Mouse (Mus musculus) sigmoid colon, adult 10 weeks (tissue): Measurements from ENCODE around the gene Gm15155. TPM values are rescaled to one million over a fixed set of nuclear protein-coding genes. Genes with fewer than 3 reads are reported as not detected.

Experiments used
- polyA plus RNA-seq: library from polyadenylated mRNA; stranded (reverse); fragments of 350-450 nt; fragmentation: Illumina TruSeq; extraction: RNeasy Lipid Tissue Mini Kit (QIAGEN cat#74804); gene quantifications from one replicate; pipeline ENCODE4 v1.2.3, GENCODE M21; 2014; ENCODE audit warnings: low read depth, low replicate concordance

The Gm15155 gene
- not detected for polyA plus RNA-seq

DNA sequence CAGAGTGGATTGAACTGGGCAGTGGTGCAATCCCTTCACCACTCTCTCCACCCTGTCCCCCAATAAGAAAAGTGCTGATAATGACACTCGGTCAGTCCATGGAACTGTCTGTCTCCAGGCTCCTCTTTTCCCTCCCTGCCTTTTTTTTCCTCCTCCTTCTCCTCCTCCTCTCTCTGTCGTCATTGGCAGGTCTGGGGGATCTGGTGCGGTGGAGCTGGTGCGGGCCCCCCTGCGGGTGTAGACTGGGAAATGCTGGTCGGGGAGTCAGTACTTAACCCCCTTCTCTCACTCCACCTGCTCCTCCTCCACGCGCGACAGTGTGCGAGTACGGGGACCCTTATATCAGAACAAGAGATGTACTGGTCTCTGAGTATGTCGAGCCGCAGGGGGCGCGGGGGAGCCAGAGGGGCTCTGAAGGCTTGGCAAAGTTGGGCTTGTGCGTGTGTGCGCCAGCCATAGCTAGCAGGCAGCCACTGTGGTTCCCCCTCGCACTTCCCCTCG is at the start of gene Gm15155:
Gm15155 (plus strand) TSS at position 401 of the 501 bp plus-strand sequence.

DNA sequence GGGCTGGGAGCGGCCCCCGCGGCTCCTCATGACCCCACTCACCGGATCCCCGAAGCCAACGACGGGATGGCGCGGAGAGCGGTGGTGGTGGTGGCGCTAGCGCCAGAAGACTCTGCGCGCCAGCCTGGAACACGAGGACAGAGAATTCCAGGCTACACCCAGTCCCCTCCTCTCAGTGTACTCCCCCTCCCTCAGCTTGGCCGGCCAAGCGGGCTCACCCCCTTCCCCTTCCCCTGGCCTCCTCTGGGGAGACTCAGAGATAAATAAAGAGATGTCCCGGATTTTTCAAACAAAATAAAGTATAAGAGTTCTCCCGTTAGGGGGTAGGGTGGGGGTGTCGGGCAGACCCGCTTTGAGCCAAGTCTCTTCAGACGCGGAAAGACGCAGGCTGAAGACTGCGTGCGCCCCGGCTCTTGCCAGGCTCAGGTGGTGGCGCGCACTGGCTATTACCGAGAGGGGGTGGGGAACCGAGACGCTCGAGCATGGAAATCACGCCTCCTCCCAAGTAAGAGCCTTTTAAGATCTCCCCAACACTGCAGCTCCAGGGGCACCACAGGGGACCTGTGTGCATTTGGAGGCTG is 750 bp upstream of the Gm15155 start, which contains the start of gene Ptchd1:
Ptchd1 (minus strand) TSS at position 114 of the 581 bp plus-strand sequence.

Other genes starting within 250 kb of the Gm15155 start
- 1.4 TPM for gene Ptchd1, start 927 bp upstream of the Gm15155 start, polyA plus RNA-seq